Mouse (Mus musculus): Measurements from ENCODE around the gene Pilra. TPM values are rescaled to one million over a fixed set of nuclear protein-coding genes. Genes with fewer than 3 reads are reported as not detected.

The Pilra gene
- polyA plus RNA-seq, 1 experiment from 2014 or later, result 0.29 TPM

DNA sequence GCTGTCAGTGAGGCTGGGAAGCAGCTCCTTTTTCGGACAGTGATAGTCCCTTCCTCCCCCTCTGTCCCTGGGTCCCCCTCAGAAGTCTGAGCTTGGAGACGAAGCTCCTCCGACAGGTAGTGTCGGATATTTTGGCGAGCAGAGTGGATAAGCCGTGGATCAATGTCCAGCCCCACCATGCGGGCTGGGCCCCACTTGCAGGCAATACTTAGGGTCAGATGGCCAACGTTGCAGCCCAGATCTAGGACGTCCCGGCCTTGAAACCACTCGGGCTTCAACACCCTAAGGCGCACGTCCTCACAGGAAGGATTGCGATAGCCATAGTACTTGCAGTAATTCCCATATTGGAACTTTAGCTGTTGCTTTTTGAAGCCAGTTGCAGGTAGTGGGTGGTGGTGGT, 51.5 kb downstream of the Pilra start:
- 0 out of 2 replicates have a peak, but pooled peaks cover 2% of the 10 kb centered on the region for H3K9me3 ChIP-seq
- H3K27me3 ChIP-seq (ENCODE audit: insufficient read depth, poor library complexity, severe bottlenecking), result peaks cover 18% of the 10 kb centered on the region
- DNase-seq (ENCODE audit: low spot score), result no peak
- H3K27ac ChIP-seq, result peak overlapping the region; percentile 99
- peaks cover 56% of the 10 kb centered on the region for H3K36me3 ChIP-seq
- WGBS, result 85% methylated on average over 14 of the region's 14 CpGs
- peaks cover 62% of the 10 kb centered on the region for H3K4me1 ChIP-seq (replicated peaks)
- H3K4me3 ChIP-seq, result peak overlapping the region; percentile 95

DNA sequence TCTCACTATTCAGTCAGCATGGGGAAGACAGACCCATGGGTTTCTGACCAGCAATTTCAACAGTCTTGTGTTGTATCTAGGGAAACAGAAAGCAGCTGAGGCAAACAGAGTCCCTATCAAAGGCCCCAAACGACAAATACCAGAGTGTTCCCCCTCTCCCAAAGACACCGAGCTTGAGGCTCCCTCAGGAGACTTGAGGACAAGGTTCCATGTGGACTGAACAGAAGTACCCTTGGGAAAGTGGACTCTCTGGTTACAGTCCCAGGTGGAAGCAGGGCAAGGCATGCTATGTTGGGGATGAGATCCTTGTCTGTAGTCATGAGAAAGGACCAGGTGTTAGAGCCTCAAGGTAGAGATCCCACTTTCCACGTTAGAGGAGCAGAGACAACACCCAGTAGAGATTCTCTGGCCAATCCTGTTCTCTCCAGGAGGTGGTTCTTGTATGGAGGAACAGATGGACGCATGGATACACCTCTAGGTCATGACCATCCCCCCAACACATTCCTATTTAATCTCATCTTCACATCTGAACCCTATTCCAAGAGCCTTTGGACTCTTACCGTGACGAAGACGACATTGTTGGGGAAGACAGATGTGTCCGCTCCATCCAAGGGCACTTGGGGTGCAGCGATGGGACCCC, 52.1 kb downstream of the Pilra start:
- DNase-seq (ENCODE audit: low spot score), result no peak
- peak overlapping the region; percentile 17; the same call in 1 of the 2 replicates for H3K27ac ChIP-seq

DNA sequence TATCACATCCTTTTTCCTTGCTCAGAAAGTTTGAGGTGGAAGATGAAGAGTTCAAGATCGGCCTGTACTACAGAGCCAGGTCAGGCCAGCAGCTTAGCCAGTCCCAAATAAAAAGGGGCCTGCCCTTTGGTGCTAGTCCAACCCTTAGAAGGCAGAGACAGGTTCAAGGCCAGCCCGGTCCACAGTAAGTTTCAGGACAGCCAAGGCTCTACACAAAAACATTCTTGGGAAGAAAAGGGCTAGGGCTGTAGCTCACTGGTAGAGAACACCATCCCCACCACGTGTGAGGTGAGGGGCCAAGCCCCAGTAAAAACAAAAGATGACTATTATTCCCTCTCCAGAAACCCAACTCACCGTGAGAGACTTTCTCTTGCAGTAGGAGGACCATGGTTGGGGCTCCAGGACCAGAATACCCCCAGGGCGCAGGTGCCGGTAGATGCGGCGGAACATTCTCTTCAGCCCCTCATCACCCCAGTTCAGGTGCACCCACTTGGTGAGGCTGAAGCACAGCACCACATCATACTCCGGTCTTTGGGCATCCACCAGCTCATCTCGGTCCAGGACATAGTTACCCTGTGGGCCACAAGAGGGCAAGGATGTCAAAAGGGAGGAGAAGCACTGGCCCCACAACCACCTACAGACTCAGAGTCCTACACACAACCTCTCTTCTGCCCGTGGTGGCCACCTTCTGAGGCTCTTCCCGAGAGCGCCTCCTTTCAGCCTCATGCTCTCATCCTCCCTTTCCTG, 53.1 kb downstream of the Pilra start:
- no peaks in the 10 kb centered on the region for H3K9me3 ChIP-seq
- H3K27ac ChIP-seq, result no peak overlapping the region
- H3K27me3 ChIP-seq (ENCODE audit: insufficient read depth, poor library complexity, severe bottlenecking), result peaks cover 2% of the 10 kb centered on the region; the same call in 1 of the 2 replicates
- DNase-seq (ENCODE audit: low spot score), result no peak
- peaks cover 66% of the 10 kb centered on the region for H3K4me1 ChIP-seq (replicated peaks)
- peak overlapping the region; percentile 95 for H3K4me3 ChIP-seq
- peaks cover 56% of the 10 kb centered on the region for H3K36me3 ChIP-seq
- 88% methylated on average over 13 of the region's 13 CpGs for WGBS

More for the DNA sequence above, 52.1 kb downstream of the Pilra start:
- 0 out of 2 replicates have a peak, but pooled peaks cover 2% of the 10 kb centered on the region for H3K9me3 ChIP-seq
- peaks cover 65% of the 10 kb centered on the region for H3K4me1 ChIP-seq (replicated peaks)
- peaks cover 56% of the 10 kb centered on the region for H3K36me3 ChIP-seq
- peaks cover 12% of the 10 kb centered on the region for H3K27me3 ChIP-seq (ENCODE audit: insufficient read depth, poor library complexity, severe bottlenecking)
- peak overlapping the region; percentile 95 for H3K4me3 ChIP-seq
- WGBS, result 76% methylated on average over 9 of the region's 9 CpGs

DNA sequence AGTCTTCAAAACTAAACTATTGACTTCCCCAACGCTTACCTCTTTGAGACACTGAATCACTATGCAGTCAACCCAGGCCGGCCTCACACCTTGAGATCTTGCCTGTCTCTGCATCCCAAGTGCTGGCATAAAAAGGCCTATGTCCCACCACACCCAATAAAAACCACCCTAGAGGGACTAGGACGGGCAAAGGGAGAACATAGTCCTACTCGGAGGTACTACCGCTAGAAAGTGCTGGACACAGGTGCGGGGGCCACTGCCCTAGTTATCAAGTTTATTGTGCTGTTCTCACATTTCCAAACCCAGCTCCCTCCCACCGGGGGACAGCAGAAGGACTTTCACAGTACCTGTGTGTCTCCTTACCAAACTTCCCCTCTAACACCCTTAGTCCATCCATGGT, 54.4 kb downstream of the Pilra start:
- Histone ChIP-seq H3K4me3 (peak overlapping the region; percentile 95; the same call in 1 of the 2 replicates), H3K36me3 (peaks cover 56% of the 10 kb centered on the region), H3K27me3 (ENCODE audit: insufficient read depth, poor library complexity, severe bottlenecking) (no peaks in the 10 kb centered on the region), H3K9me3 (no peaks in the 10 kb centered on the region), H3K4me1 (replicated peaks) (peaks cover 63% of the 10 kb centered on the region), H3K27ac (no peak overlapping the region)
- DNase-seq (ENCODE audit: low spot score), result no peak
- 94% methylated on average over 7 of the region's 7 CpGs for WGBS

DNA sequence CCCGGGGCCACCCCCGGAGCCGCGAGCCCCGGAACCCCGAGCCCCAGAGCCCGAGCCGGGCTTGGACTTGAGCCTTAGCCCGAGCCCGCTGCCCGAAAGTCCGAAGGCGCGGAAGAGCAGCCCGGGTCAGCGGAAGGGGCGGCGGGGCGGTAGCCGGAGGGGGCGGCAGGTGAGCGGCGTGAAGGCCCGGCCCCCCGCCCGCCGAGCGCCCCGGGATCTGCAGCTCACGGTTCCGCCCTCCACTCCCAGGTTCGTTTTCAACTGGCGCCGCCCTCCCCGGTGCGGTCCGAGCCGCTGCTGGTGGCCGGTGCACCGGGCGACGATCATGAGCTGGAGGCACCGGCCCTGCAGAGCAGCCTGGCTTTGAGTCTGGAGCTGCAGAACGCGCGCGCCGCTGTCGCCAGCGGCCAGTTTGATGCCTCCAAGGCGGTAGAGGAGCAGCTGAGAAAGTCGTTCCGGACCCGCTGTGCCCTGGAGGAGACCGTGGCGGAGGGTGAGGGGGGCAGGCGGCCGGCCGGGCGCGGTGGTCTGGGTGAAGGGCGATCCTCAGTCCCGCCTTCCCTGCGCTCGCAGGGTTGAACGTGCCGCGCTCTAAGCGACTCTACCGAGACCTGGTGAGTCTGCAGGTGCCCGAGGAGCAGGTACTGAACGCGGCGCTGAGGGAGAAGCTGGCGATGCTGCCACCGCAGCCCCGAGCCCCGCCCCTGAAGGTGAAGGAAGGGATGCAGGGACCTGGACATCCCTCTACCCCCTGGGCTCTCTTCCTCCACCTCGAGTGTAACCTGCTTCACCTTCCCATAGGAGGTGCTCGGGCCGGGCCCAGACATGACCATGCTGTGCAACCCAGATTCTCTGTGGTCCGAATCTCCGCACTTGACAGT, 56.8 kb downstream of the Pilra start:
- H3K4me1 ChIP-seq (replicated peaks), result peaks cover 50% of the 10 kb centered on the region
- peak overlapping the region; percentile 95 for H3K27ac ChIP-seq
- under 1% methylated on average over 83 of the region's 83 CpGs for WGBS
- no peaks in the 10 kb centered on the region for H3K27me3 ChIP-seq (ENCODE audit: insufficient read depth, poor library complexity, severe bottlenecking)
- peaks cover 47% of the 10 kb centered on the region for H3K36me3 ChIP-seq
- DNase-seq (ENCODE audit: low spot score), result peak; percentile 52
- H3K4me3 ChIP-seq, result peak overlapping the region; percentile 78
- H3K9me3 ChIP-seq, result no peaks in the 10 kb centered on the region

DNA sequence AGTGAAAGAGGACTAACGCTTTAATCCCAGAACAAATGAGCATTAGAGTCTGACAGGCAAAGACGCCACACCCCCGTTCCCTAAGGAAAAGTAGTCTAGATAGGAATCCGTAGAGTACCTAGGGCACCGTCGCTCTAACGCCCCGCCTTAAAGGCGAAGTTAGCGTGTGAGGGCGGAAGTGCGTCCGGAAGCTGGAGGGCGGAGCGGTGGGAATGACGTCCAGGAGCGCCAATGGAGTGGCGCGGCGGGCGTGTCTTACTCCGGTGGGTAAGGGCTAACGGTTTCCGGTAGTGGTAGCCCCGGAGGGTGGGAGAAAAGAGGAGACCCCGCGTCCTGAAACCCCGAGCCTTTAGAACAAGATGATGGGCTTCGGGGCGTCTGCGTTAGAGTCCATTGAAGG, 57.4 kb downstream of the Pilra start, which contains the start of gene Ppp1r35:
Ppp1r35 (plus strand) TSS at position 215 of the 400 bp plus-strand sequence.
- H3K4me1 ChIP-seq (replicated peaks), result peaks cover 43% of the 10 kb centered on the region
- DNase-seq (ENCODE audit: low spot score), result peak; percentile 97
- no peaks in the 10 kb centered on the region for H3K9me3 ChIP-seq
- H3K4me3 ChIP-seq, result peak within 1 kb of the TSS; percentile 78
- H3K27me3 ChIP-seq (ENCODE audit: insufficient read depth, poor library complexity, severe bottlenecking), result no peaks in the 10 kb centered on the region
- peaks cover 41% of the 10 kb centered on the region for H3K36me3 ChIP-seq
- under 1% methylated on average over 31 of the region's 31 CpGs for WGBS
- H3K27ac ChIP-seq, result peak within 1 kb of the TSS; percentile 95

DNA sequence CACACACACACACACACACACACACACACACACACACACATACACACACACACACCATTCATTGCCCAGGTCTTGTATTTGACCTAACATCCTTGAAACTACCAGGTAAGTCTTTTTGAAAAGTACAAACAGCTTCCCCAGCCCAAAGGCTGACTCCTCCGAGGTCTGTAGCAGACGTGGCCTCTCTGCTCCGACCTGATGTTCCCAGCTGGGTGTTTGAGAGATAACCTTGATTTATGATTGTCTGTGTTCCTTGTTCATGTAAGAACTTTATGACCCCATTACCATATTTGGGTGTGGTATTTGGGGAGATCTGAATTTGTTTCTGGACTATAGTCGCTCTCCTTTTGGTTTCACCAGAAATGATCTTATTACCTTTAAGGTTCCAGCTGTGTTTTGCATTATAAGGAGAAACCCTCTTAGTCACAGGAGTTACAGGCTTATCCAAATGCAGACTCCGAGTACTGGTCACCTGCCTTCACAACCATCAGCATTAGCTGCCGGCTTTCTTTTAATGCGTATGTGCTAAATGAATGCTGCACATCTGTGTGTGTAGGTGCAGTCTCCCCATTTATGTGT, 58.7 kb downstream of the Pilra start:
- H3K4me3 ChIP-seq, result no peak overlapping the region
- no peaks in the 10 kb centered on the region for H3K27me3 ChIP-seq (ENCODE audit: insufficient read depth, poor library complexity, severe bottlenecking)
- 90% methylated on average over 7 of the region's 7 CpGs for WGBS
- H3K9me3 ChIP-seq, result no peaks in the 10 kb centered on the region
- no peak for DNase-seq (ENCODE audit: low spot score)
- H3K27ac ChIP-seq, result no peak overlapping the region
- peaks cover 30% of the 10 kb centered on the region for H3K4me1 ChIP-seq (replicated peaks)
- H3K36me3 ChIP-seq, result peaks cover 28% of the 10 kb centered on the region

DNA sequence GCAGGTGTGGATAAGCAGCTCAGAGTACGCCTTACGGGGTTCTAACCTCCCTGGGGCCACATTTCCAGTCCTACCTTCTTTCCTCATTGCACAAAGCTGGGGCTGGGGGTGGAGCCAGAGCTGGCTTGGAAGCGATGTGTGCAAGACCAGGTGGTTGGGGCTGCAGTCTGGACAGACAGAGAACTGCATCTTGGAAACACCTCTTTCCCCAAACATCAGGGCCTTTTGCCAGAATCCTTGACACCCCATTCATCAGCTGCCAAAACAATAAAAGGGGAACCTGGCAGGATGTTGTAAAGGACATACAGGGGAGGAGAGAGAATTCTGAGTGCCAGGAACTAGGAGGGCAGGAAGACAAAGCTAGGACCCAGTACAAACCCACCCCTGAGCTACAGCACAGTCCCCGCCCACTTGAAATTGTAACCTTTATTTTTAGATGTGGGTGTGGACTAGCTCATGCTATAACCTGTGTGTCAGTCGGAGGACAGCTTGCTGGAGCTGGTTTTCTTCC, 59.6 kb downstream of the Pilra start:
- Histone ChIP-seq H3K27me3 (ENCODE audit: insufficient read depth, poor library complexity, severe bottlenecking) (no peaks in the 10 kb centered on the region), H3K4me3 (no peak overlapping the region), H3K36me3 (peaks cover 19% of the 10 kb centered on the region), H3K9me3 (no peaks in the 10 kb centered on the region), H3K4me1 (replicated peaks) (peaks cover 22% of the 10 kb centered on the region), H3K27ac (no peak overlapping the region)
- 60% methylated on average over 5 of the region's 5 CpGs for WGBS
- DNase-seq (ENCODE audit: low spot score), result no peak

DNA sequence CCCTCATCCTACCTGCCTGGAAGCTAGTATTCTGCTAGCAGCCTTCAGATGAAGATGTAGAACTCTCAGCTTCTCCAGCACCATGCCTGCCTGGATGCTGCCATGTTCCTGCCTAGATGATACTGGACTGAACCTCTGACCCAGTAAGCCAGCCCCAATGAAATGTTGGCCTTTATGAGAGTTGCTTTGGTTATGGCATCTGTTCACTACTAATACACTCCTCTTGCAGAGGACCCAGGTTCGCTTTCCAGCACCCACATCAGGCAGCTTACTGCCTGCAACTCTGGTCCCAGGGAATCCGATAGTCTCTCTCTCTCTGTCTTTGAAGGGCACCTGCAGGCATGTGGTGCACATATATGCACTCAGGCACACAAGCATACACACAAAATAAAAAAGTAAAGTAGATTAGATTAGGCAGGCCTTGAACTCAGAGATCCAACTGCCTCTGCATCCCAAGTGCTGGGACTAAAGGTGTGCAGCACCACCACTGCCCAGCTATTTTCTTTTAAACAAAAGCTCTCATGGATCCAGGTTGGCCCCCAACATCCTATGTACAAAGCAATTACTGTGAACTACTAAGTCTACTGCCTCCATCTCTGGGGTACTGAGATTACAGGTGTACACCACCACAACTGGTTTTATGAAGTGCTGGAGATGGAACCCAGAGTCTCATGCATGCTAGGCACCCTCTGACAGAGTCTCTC, 60.3 kb downstream of the Pilra start:
- no peak for DNase-seq (ENCODE audit: low spot score)
- Histone ChIP-seq H3K27me3 (ENCODE audit: insufficient read depth, poor library complexity, severe bottlenecking) (no peaks in the 10 kb centered on the region), H3K36me3 (peaks cover 12% of the 10 kb centered on the region), H3K4me3 (no peak overlapping the region), H3K9me3 (no peaks in the 10 kb centered on the region), H3K27ac (no peak overlapping the region), H3K4me1 (replicated peaks) (peaks cover 19% of the 10 kb centered on the region)
- 91% methylated on average over 2 of the region's 2 CpGs for WGBS

DNA sequence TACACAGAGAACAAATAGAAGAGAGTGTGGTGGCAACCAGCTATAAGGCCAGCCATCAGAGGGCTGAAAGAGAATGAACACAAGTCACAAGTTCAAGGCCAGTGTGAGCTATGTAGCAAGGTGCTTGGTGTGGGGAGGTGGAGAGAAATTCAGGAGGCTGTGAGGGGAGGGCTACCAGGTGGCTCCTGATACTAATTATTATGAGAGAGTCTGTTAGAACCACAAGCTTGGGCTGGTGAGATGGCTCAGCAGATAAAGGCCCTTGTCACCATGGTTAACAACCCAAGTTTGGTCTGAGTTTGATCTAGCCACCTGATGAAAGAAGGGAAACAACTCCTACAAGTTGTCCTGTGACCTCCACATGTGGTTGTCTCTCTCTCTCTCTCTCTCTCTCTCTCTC, 63.3 kb downstream of the Pilra start:
- Histone ChIP-seq H3K27me3 (ENCODE audit: insufficient read depth, poor library complexity, severe bottlenecking) (no peaks in the 10 kb centered on the region), H3K27ac (no peak overlapping the region), H3K4me3 (no peak overlapping the region), H3K4me1 (replicated peaks) (peaks cover 15% of the 10 kb centered on the region; the same call in 1 of the 2 replicates), H3K9me3 (no peaks in the 10 kb centered on the region), H3K36me3 (no peaks in the 10 kb centered on the region)
- no peak for DNase-seq (ENCODE audit: low spot score)

All from hindbrain, embryonic 10.5 days (tissue).